Mouse (Mus musculus): ENCODE data around the gene Anks6. TPM values are rescaled to one million over a fixed set of nuclear protein-coding genes. Genes with fewer than 3 reads are reported as not detected.

Anks6 gene
- polyA plus RNA-seq, 1 experiment from 2014 or later, result 4.3 TPM

- 17% methylated on average over 10 of the region's 10 CpGs for WGBS
- H3K27me3 ChIP-seq (ENCODE audit: control insufficient read depth, insufficient read depth, low read length), result no peaks in the 10 kb centered on the region
- no peak for DNase-seq (ENCODE audit: low spot score)
- ATAC-seq (replicated peaks; ENCODE audit: low FRiP score), result peak; percentile 32; the same call in 1 of the 2 replicates
- H3K4me3 ChIP-seq (ENCODE audit: low read depth, low read length), result no peak overlapping the region
- no peaks in the 10 kb centered on the region for H3K36me3 ChIP-seq (ENCODE audit: control insufficient read depth, insufficient read depth, low read length)
- no peak overlapping the region for H3K9ac ChIP-seq (ENCODE audit: low read length)
- 0 out of 2 replicates have a peak overlapping the region, but pooled peaks have one; percentile 25 for H3K27ac ChIP-seq (ENCODE audit: low read depth, low read length)
- H3K4me1 ChIP-seq (replicated peaks; ENCODE audit: control insufficient read depth, insufficient read depth, low read length), result peaks cover 11% of the 10 kb centered on the region
- no peaks in the 10 kb centered on the region for H3K9me3 ChIP-seq (ENCODE audit: control insufficient read depth, low read length)
- no peak overlapping the region for H3K4me2 ChIP-seq (ENCODE audit: low read depth, low read length, severe bottlenecking)
Observed at GRCm38 (mm10) chr4:47050642-47051381, 6.4 kb downstream of the Anks6 start.

- Histone ChIP-seq H3K36me3 (ENCODE audit: control insufficient read depth, insufficient read depth, low read length) (no peaks in the 10 kb centered on the region), H3K4me2 (ENCODE audit: low read depth, low read length, severe bottlenecking) (no peak overlapping the region), H3K9me3 (ENCODE audit: control insufficient read depth, low read length) (no peaks in the 10 kb centered on the region), H3K9ac (ENCODE audit: low read length) (no peak overlapping the region), H3K27ac (ENCODE audit: low read depth, low read length) (no peak overlapping the region), H3K4me1 (replicated peaks; ENCODE audit: control insufficient read depth, insufficient read depth, low read length) (peaks cover 11% of the 10 kb centered on the region), H3K27me3 (ENCODE audit: control insufficient read depth, insufficient read depth, low read length) (no peaks in the 10 kb centered on the region), H3K4me3 (ENCODE audit: low read depth, low read length) (no peak overlapping the region)
- 0% methylated on average over 1 of the region's 1 CpGs for WGBS
- peak; percentile 93 for DNase-seq (ENCODE audit: low spot score)
- ATAC-seq (replicated peaks; ENCODE audit: low FRiP score), result peak; percentile 87
Observed at GRCm38 (mm10) chr4:47050167-47050566, 7.1 kb downstream of the Anks6 start.

- H3K27me3 ChIP-seq (ENCODE audit: control insufficient read depth, insufficient read depth, low read length), result no peaks in the 10 kb centered on the region
- H3K4me3 ChIP-seq (ENCODE audit: low read depth, low read length), result no peak overlapping the region
- ATAC-seq (replicated peaks; ENCODE audit: low FRiP score), result no peak
- no peak overlapping the region for H3K27ac ChIP-seq (ENCODE audit: low read depth, low read length)
- H3K9me3 ChIP-seq (ENCODE audit: control insufficient read depth, low read length), result no peaks in the 10 kb centered on the region
- no peaks in the 10 kb centered on the region for H3K36me3 ChIP-seq (ENCODE audit: control insufficient read depth, insufficient read depth, low read length)
- peaks cover 11% of the 10 kb centered on the region for H3K4me1 ChIP-seq (replicated peaks; ENCODE audit: control insufficient read depth, insufficient read depth, low read length)
- DNase-seq (ENCODE audit: low spot score), result no peak
- WGBS, result 92% methylated on average over 16 of the region's 16 CpGs
- H3K4me2 ChIP-seq (ENCODE audit: low read depth, low read length, severe bottlenecking), result no peak overlapping the region
- H3K9ac ChIP-seq (ENCODE audit: low read length), result no peak overlapping the region
Observed at GRCm38 (mm10) chr4:47049216-47049615, 8.0 kb downstream of the Anks6 start.

GRCm38 (mm10) chr4:47047765-47048164 is 9.5 kb downstream of the Anks6 start:
- H3K27ac ChIP-seq (ENCODE audit: low read depth, low read length), result no peak overlapping the region
- H3K9ac ChIP-seq (ENCODE audit: low read length), result no peak overlapping the region
- H3K27me3 ChIP-seq (ENCODE audit: control insufficient read depth, insufficient read depth, low read length), result no peaks in the 10 kb centered on the region
- no peak overlapping the region for H3K4me3 ChIP-seq (ENCODE audit: low read depth, low read length)
- H3K9me3 ChIP-seq (ENCODE audit: control insufficient read depth, low read length), result no peaks in the 10 kb centered on the region
- H3K36me3 ChIP-seq (ENCODE audit: control insufficient read depth, insufficient read depth, low read length), result no peaks in the 10 kb centered on the region
- 83% methylated on average over 4 of the region's 4 CpGs for whole genome bisulfite sequencing
- DNase-seq (ENCODE audit: low spot score) (no peak), ATAC-seq (replicated peaks; ENCODE audit: low FRiP score) (no peak)
- peaks cover 11% of the 10 kb centered on the region for H3K4me1 ChIP-seq (replicated peaks; ENCODE audit: control insufficient read depth, insufficient read depth, low read length)
- H3K4me2 ChIP-seq (ENCODE audit: low read depth, low read length, severe bottlenecking), result no peak overlapping the region

- no peaks in the 10 kb centered on the region for H3K27me3 ChIP-seq (ENCODE audit: control insufficient read depth, insufficient read depth, low read length)
- ATAC-seq (replicated peaks; ENCODE audit: low FRiP score), result no peak
Observed at GRCm38 (mm10) chr4:47046974-47047373, 10.3 kb downstream of the Anks6 start.

GRCm38 (mm10) chr4:47043866-47044265 is 13.4 kb downstream of the Anks6 start:
- Histone ChIP-seq H3K27me3 (ENCODE audit: control insufficient read depth, insufficient read depth, low read length) (no peaks in the 10 kb centered on the region), H3K9ac (ENCODE audit: low read length) (no peak overlapping the region), H3K4me2 (ENCODE audit: low read depth, low read length, severe bottlenecking) (no peak overlapping the region), H3K4me1 (replicated peaks; ENCODE audit: control insufficient read depth, insufficient read depth, low read length) (no peaks in the 10 kb centered on the region), H3K9me3 (ENCODE audit: control insufficient read depth, low read length) (no peaks in the 10 kb centered on the region), H3K4me3 (ENCODE audit: low read depth, low read length) (no peak overlapping the region), H3K27ac (ENCODE audit: low read depth, low read length) (no peak overlapping the region), H3K36me3 (ENCODE audit: control insufficient read depth, insufficient read depth, low read length) (no peaks in the 10 kb centered on the region)
- no peak for DNase-seq (ENCODE audit: low spot score)
- no peak for ATAC-seq (replicated peaks; ENCODE audit: low FRiP score)
- WGBS, result 88% methylated on average over 9 of the region's 9 CpGs

More at GRCm38 (mm10) chr4:47046974-47047373, 10.3 kb downstream of the Anks6 start:
- no peak overlapping the region for H3K27ac ChIP-seq (ENCODE audit: low read depth, low read length)
- DNase-seq (ENCODE audit: low spot score), result no peak
- H3K4me2 ChIP-seq (ENCODE audit: low read depth, low read length, severe bottlenecking), result no peak overlapping the region
- WGBS, result 86% methylated on average over 6 of the region's 6 CpGs
- no peak overlapping the region for H3K9ac ChIP-seq (ENCODE audit: low read length)
- no peaks in the 10 kb centered on the region for H3K36me3 ChIP-seq (ENCODE audit: control insufficient read depth, insufficient read depth, low read length)
- no peak overlapping the region for H3K4me3 ChIP-seq (ENCODE audit: low read depth, low read length)
- H3K4me1 ChIP-seq (replicated peaks; ENCODE audit: control insufficient read depth, insufficient read depth, low read length), result peaks cover 11% of the 10 kb centered on the region
- H3K9me3 ChIP-seq (ENCODE audit: control insufficient read depth, low read length), result no peaks in the 10 kb centered on the region

- DNase-seq (ENCODE audit: low spot score) (no peak), ATAC-seq (replicated peaks; ENCODE audit: low FRiP score) (no peak)
- Histone ChIP-seq H3K27ac (ENCODE audit: low read depth, low read length) (no peak overlapping the region), H3K4me2 (ENCODE audit: low read depth, low read length, severe bottlenecking) (no peak overlapping the region), H3K9me3 (ENCODE audit: control insufficient read depth, low read length) (no peaks in the 10 kb centered on the region), H3K36me3 (ENCODE audit: control insufficient read depth, insufficient read depth, low read length) (no peaks in the 10 kb centered on the region), H3K4me3 (ENCODE audit: low read depth, low read length) (no peak overlapping the region), H3K27me3 (ENCODE audit: control insufficient read depth, insufficient read depth, low read length) (no peaks in the 10 kb centered on the region), H3K4me1 (replicated peaks; ENCODE audit: control insufficient read depth, insufficient read depth, low read length) (no peaks in the 10 kb centered on the region), H3K9ac (ENCODE audit: low read length) (no peak overlapping the region)
- 89% methylated on average over 10 of the region's 10 CpGs for WGBS
Observed at GRCm38 (mm10) chr4:47039586-47039985, 17.6 kb downstream of the Anks6 start.

GRCm38 (mm10) chr4:47037321-47037657 is 19.9 kb downstream of the Anks6 start:
- 0 out of 2 replicates have a peak, but pooled peaks have one; percentile 27 for ATAC-seq (replicated peaks; ENCODE audit: low FRiP score)
- no peak overlapping the region for H3K9ac ChIP-seq (ENCODE audit: low read length)
- peak; percentile 87 for DNase-seq (ENCODE audit: low spot score)
- no peaks in the 10 kb centered on the region for H3K27me3 ChIP-seq (ENCODE audit: control insufficient read depth, insufficient read depth, low read length)
- no peaks in the 10 kb centered on the region for H3K4me1 ChIP-seq (replicated peaks; ENCODE audit: control insufficient read depth, insufficient read depth, low read length)
- H3K27ac ChIP-seq (ENCODE audit: low read depth, low read length), result no peak overlapping the region
- H3K4me2 ChIP-seq (ENCODE audit: low read depth, low read length, severe bottlenecking), result no peak overlapping the region
- WGBS, result 22% methylated on average over 5 of the region's 5 CpGs
- no peaks in the 10 kb centered on the region for H3K36me3 ChIP-seq (ENCODE audit: control insufficient read depth, insufficient read depth, low read length)
- no peak overlapping the region for H3K4me3 ChIP-seq (ENCODE audit: low read depth, low read length)
- H3K9me3 ChIP-seq (ENCODE audit: control insufficient read depth, low read length), result no peaks in the 10 kb centered on the region
